Mouse (Mus musculus): ENCODE data around the gene Spag7. TPM values are rescaled to one million over a fixed set of nuclear protein-coding genes. Genes with fewer than 3 reads are reported as not detected.

The Spag7 gene
- polyA plus RNA-seq, 1 experiment from 2014 or later = 152 TPM

DNA sequence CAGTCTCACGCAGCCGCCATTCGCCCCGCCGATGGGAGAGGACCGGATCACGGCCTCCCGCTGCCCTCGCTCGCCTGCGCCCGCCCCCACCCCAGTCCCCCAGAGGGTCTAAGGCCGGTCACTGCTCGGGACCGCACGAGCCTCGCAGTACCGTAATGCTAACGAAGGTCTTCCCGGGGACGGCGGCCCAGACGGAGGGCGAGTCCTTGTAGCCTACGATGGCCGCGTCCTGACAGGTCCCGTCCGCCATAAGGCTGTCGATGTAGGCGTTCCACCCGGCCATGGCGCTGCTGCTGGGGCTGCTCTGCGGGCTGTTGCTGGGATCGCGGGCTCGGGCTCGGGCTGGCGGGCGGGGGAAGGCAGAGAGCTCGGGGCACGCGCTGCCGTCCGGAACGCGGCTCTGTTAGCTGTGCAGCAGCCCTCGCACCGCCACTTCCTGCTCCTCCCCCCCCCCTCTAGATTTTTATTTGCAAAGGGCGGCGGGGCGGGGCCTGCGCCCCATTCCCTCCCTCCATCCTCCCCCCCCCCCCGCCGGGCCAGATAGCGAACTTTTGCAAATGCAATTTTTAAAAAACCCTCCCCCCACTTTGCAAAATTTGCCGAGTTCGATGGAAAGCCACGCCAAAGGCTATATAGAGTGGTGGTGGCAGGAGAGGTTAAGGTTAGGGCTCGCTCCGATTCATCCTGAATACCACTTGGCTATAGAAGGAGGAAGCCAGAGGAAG lies 14.9 kb downstream of the Spag7 start, which contains the start of gene Pfn1:
Pfn1 (minus strand) TSS at position 447 of the 725 bp plus-strand sequence.
- 0% methylated on average over 55 of the region's 61 CpGs for WGBS
- Histone ChIP-seq H3K9me3 (no peaks in the 10 kb centered on the region), H3K36me3 (peaks cover 27% of the 10 kb centered on the region), H3K4me1 (peaks cover 58% of the 10 kb centered on the region), H3K27ac (peak within 1 kb of the TSS; percentile 97), H3K9ac (peak within 1 kb of the TSS; percentile 89), H3K4me2 (peak within 1 kb of the TSS; percentile 94), H3K4me3 (replicated peaks) (peak within 1 kb of the TSS; percentile 73), H3K27me3 (replicated peaks) (no peaks in the 10 kb centered on the region)
- ATAC-seq (ENCODE audit: insufficient read depth, low FRiP score, low read depth) = peak; percentile 13; the same call in 1 of the 2 replicates

DNA sequence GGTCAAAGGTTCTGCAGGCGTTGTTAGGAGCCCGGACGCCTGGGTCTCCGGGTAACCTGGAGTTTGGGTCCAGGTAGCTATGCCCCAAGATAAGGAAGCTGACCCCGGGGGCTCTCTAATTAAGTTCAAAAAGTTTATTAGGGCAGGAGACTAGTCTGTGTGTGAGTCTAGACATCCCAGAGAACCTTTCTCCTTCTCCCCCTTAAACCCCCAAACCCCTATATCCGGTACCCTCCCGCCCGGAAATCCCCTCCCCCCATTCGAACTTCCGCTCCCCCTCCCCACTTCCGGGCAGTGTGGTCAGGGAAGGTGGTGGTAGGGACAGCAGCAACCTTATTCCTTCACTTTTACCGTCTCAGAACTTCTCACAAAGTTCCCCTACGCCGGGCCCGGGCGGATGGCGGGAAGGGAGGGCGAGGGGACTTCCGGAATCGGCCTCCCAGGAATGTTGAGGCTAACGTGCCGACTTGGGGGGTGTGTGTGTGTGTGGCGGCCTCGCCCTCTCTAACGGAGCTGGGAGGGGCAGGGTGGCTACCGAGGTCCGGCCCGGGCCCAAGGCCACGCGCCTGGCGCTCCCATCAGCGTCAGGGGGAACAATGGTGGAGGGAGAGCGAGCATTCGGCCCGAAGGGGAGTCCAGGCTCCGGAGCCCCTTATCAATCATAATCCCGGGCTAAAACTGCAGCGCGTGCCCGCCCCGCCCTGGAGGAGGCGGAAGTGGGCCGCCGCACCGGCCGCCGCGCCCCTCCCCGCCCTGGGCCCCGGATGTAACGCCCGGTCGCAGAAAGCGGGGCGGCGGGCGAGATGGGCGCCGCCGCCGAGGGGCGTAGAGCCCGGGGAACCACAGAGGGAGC lies 15.6 kb downstream of the Spag7 start:
- Histone ChIP-seq H3K36me3 (peaks cover 35% of the 10 kb centered on the region), H3K9me3 (no peaks in the 10 kb centered on the region), H3K9ac (peak overlapping the region; percentile 89), H3K27ac (peak overlapping the region; percentile 97), H3K4me3 (replicated peaks) (peak overlapping the region; percentile 73), H3K27me3 (replicated peaks) (no peaks in the 10 kb centered on the region), H3K4me1 (peaks cover 62% of the 10 kb centered on the region), H3K4me2 (peak overlapping the region; percentile 94)
- under 1% methylated on average over 58 of the region's 63 CpGs for WGBS
- peak; percentile 45; the same call in 1 of the 2 replicates for ATAC-seq (ENCODE audit: insufficient read depth, low FRiP score, low read depth)

DNA sequence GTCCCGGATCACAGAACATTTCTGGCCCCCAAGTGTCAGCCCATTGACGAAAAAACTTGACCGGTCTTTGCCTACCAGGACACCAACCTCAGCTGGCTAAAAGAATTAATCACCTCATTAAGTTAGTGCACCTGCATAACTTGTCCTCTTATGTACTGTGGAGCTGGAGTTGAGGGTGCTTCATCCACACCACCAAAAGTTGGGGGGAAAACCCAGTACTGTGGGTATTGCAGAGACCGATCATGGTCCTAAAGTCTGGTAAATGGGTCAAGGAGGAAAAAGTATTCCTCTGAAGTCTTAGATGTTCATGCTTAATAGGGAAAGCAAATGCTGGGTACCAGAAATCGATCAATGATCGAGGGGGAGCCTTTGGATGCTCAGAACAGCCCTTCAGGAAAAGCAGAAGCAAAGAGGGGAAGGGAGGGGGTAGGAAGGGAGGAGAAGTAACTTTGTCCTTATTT lies 16.3 kb downstream of the Spag7 start:
- 34% methylated on average over 6 of the region's 6 CpGs for WGBS
- peaks cover 61% of the 10 kb centered on the region for H3K4me1 ChIP-seq
- H3K9me3 ChIP-seq = no peaks in the 10 kb centered on the region
- peaks cover 36% of the 10 kb centered on the region for H3K36me3 ChIP-seq
- peak overlapping the region; percentile 89 for H3K9ac ChIP-seq
- no peaks in the 10 kb centered on the region for H3K27me3 ChIP-seq (replicated peaks)
- peak overlapping the region; percentile 97 for H3K27ac ChIP-seq
- peak overlapping the region; percentile 94 for H3K4me2 ChIP-seq
- peak overlapping the region; percentile 73 for H3K4me3 ChIP-seq (replicated peaks)
- no peak for ATAC-seq (ENCODE audit: insufficient read depth, low FRiP score, low read depth)

DNA sequence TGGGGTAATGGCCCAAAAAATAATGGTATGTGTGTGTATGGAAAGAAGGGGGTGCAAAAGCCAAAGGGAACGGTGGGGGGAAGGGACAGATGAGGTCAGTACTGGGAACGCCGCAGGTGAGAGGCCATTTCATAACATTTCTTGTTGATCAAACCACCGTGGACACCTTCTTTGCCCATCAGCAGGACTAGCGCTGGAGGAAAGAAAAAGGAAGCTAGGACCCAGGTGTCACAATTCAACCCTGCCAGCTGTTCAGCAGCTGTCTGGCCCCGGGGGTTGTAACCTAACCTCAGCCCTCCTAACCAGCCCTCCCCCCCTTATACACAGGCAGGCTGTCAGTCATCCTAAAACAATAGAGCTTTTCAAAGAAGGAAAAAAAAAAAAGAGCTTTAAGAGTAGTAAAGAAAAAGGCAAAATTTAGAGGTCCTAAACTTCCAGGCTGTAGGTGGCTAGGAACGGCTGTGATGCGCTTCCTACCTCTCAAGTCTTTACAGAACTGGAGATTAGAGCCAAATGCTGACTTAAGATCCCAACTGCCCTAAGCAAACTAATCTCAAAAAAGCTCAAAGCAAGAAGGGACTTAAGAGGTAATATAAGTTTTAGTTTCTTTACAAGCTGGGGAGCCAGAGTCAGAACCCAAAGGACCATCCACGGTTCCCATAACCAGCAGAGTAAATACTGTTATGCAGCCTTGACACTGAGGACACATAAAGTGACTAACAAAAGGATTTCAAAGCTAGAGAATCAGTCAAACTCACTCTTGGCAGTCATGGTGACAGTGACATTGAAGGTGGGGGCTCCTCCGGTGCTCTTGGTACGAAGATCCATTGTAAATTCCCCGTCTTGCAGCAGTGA lies 17.0 kb downstream of the Spag7 start:
- no peaks in the 10 kb centered on the region for H3K27me3 ChIP-seq (replicated peaks)
- peak overlapping the region; percentile 94 for H3K4me2 ChIP-seq
- no peak for ATAC-seq (ENCODE audit: insufficient read depth, low FRiP score, low read depth)
- peak overlapping the region; percentile 89 for H3K9ac ChIP-seq
- no peaks in the 10 kb centered on the region for H3K9me3 ChIP-seq
- peak overlapping the region; percentile 73 for H3K4me3 ChIP-seq (replicated peaks)
- 46% methylated on average over 12 of the region's 12 CpGs for WGBS
- peaks cover 58% of the 10 kb centered on the region for H3K4me1 ChIP-seq
- H3K36me3 ChIP-seq = peaks cover 36% of the 10 kb centered on the region
- H3K27ac ChIP-seq = peak overlapping the region; percentile 97

DNA sequence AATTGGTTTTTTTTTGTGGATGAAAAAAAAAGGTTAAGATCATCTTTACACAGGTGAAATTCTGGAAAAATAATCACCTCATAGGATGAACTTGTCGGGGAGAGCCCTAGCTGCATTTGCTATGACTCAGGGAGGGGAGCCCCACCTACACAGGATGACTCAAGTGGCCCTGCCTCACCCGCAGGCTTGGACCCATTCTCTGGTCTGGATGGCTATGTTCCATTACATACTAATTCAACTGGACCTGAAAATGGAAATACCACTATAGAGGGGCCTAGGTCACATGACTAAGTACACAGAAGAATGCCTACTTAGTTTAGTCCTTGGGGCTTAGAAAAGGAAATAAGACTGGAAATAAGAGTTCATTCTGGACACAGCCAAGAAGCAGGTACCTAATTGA lies 17.8 kb downstream of the Spag7 start:
- Histone ChIP-seq H3K27ac (peak overlapping the region; percentile 97), H3K4me3 (replicated peaks) (peak overlapping the region; percentile 5), H3K4me2 (peak overlapping the region; percentile 94), H3K36me3 (peaks cover 36% of the 10 kb centered on the region), H3K9me3 (no peaks in the 10 kb centered on the region), H3K27me3 (replicated peaks) (no peaks in the 10 kb centered on the region), H3K4me1 (peaks cover 50% of the 10 kb centered on the region), H3K9ac (no peak overlapping the region)
- no peak for ATAC-seq (ENCODE audit: insufficient read depth, low FRiP score, low read depth)
- WGBS = 54% methylated on average over 2 of the region's 2 CpGs

DNA sequence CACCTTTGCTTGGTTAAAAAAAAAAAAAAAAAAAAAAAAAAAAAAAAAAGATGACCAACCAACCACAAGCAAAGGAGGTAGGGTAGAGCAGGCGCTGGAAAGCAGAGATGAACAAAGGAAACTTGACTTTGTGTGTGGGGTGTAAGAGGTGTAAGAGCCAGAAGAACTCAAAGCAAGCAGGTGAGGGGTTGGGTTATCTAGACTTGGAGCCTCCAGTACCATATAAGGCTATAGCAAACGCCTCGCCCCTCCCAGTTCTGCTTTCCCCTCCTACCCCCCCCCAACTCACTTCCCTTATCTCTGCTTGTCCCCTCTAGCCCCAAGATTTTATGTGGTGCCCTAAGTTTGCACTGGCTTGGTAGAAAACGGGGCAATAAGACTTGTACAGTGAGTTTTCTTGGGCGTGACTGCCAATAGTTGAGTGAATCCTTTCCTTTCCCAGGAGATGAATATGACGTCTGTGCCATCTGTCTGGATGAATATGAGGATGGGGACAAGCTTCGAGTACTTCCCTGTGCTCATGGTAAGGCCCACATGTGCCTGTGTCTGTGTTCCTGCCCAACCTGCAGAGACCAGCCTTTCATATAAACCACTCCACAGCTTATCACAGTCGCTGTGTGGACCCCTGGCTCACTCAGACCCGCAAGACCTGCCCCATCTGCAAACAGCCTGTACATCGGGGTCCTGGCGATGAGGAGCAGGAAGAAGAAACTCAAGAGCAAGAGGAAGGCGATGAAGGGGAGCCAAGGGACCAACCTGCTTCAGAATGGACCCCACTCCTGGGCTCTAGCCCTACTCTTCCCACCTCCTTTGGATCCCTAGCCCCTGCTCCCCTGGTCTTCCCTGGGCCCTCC lies 18.7 kb downstream of the Spag7 start:
- 57% methylated on average over 12 of the region's 12 CpGs for WGBS
- peak overlapping the region; percentile 94 for H3K4me2 ChIP-seq
- H3K27me3 ChIP-seq (replicated peaks) = no peaks in the 10 kb centered on the region
- H3K9ac ChIP-seq = no peak overlapping the region
- H3K27ac ChIP-seq = peak overlapping the region; percentile 97
- H3K4me1 ChIP-seq = peaks cover 51% of the 10 kb centered on the region
- no peak for ATAC-seq (ENCODE audit: insufficient read depth, low FRiP score, low read depth)
- peaks cover 36% of the 10 kb centered on the region for H3K36me3 ChIP-seq
- no peaks in the 10 kb centered on the region for H3K9me3 ChIP-seq
- peak overlapping the region; percentile 5 for H3K4me3 ChIP-seq (replicated peaks)

DNA sequence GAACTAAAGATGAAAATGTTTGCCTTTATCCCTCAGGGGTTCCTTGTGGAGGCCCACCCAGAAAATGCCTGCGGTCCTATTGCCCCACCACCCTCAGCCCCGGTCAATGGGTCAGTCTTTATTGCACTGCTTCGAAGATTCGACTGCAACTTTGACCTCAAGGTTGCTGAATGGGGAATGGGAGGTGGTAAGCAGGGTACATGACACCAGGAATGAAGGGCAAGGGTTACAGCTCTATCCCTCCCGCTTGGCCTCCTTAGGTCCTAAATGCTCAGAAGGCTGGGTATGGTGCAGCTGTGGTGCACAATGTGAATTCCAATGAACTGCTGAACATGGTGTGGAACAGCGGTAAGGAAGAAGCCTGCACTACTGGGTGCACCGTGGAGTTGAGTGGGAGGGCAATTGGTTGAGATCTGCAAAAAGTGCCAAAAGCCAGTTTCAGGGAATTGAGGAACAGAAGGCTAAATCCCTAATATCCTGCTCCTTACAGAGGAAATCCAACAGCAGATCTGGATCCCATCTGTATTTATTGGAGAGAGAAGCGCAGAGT lies 20.0 kb downstream of the Spag7 start:
- Histone ChIP-seq H3K4me1 (peaks cover 53% of the 10 kb centered on the region), H3K27ac (peak overlapping the region; percentile 97), H3K4me2 (peak overlapping the region; percentile 93), H3K27me3 (replicated peaks) (no peaks in the 10 kb centered on the region), H3K9me3 (no peaks in the 10 kb centered on the region), H3K36me3 (peaks cover 45% of the 10 kb centered on the region), H3K4me3 (replicated peaks) (peak overlapping the region; percentile 71; the same call in 1 of the 2 replicates), H3K9ac (no peak overlapping the region)
- ATAC-seq (ENCODE audit: insufficient read depth, low FRiP score, low read depth) = no peak
- 77% methylated on average over 8 of the region's 8 CpGs for WGBS

DNA sequence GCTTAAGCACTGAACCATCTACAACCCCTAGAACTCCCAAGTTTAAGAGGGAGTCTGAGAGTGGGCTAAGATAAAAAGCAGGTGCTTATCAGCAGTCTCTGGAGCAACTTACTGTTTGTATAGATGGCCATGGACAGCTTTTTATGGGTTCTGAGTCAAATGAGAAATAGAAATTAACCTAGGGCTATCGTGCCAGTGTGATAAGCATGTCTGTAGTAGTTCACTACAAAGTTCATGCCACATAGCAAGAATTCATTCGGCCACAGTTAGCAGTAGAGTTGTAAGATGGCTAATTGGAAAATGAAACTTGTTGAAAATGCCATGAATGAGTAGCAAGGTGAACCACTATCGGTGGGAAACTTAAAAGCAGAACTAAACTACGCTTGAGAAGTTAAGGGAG lies 20.7 kb downstream of the Spag7 start:
- Histone ChIP-seq H3K36me3 (peaks cover 48% of the 10 kb centered on the region), H3K4me1 (peaks cover 53% of the 10 kb centered on the region), H3K4me3 (replicated peaks) (peak overlapping the region; percentile 71), H3K9ac (peak overlapping the region; percentile 21; the same call in 1 of the 2 replicates), H3K9me3 (no peaks in the 10 kb centered on the region), H3K4me2 (peak overlapping the region; percentile 93), H3K27ac (peak overlapping the region; percentile 97; the same call in 1 of the 2 replicates), H3K27me3 (replicated peaks) (no peaks in the 10 kb centered on the region)
- WGBS = 72% methylated on average over 4 of the region's 4 CpGs
- ATAC-seq (ENCODE audit: insufficient read depth, low FRiP score, low read depth) = no peak

DNA sequence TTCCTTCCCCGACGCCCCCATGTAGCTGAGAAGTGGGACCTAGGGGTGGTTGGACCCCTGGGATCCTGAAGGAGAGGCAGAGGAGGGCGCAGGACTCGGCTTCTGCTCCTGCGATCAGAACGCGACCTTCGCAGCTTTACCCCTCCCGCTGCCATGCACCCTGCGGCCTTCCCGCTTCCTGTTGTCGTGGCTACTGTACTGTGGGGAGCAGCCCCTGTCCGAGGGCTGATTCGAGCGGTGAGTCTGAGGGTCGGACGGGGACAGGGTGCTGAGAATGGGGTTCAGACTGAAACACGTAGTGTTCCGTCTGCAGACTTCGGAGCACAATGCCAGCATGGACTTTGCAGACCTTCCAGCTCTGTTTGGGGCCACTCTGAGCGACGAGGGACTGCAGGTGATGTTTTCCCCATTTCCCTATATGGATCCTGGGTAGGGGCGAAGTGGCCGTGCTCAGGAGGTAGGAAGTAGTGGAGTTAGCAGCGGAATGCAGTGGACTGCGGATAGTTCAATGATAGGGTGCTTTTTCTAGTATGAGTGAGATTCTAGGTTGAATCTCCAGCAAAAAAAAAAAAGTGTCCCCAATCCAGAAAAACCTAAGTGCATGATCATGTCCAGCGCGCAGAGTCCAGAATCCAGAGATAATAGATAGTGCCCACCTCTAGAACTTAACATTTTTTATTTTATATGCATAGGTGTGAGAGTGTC lies 21.3 kb downstream of the Spag7 start:
- Histone ChIP-seq H3K4me1 (peaks cover 52% of the 10 kb centered on the region), H3K4me3 (replicated peaks) (peak overlapping the region; percentile 71), H3K27ac (peak overlapping the region; percentile 97), H3K9ac (peak overlapping the region; percentile 97), H3K4me2 (peak overlapping the region; percentile 93), H3K27me3 (replicated peaks) (no peaks in the 10 kb centered on the region), H3K9me3 (no peaks in the 10 kb centered on the region), H3K36me3 (peaks cover 52% of the 10 kb centered on the region)
- 3% methylated on average over 28 of the region's 28 CpGs for WGBS
- no peak for ATAC-seq (ENCODE audit: insufficient read depth, low FRiP score, low read depth)

All from stomach, embryonic 15.5 days (tissue).